Mouse (Mus musculus) right cerebral cortex, postnatal 14 days (tissue): ENCODE measurements around the gene Ilvbl.
"Not testable (repeated sequence)": the region's sequence is repeated elsewhere in the genome, so short reads cannot be mapped to it uniquely, and the experiment has no call there.

Source experiments
- DNase-seq: peaks from one replicate; pipeline ENCODE4 v3.0.0; 2022

Ilvbl gene

DNA sequence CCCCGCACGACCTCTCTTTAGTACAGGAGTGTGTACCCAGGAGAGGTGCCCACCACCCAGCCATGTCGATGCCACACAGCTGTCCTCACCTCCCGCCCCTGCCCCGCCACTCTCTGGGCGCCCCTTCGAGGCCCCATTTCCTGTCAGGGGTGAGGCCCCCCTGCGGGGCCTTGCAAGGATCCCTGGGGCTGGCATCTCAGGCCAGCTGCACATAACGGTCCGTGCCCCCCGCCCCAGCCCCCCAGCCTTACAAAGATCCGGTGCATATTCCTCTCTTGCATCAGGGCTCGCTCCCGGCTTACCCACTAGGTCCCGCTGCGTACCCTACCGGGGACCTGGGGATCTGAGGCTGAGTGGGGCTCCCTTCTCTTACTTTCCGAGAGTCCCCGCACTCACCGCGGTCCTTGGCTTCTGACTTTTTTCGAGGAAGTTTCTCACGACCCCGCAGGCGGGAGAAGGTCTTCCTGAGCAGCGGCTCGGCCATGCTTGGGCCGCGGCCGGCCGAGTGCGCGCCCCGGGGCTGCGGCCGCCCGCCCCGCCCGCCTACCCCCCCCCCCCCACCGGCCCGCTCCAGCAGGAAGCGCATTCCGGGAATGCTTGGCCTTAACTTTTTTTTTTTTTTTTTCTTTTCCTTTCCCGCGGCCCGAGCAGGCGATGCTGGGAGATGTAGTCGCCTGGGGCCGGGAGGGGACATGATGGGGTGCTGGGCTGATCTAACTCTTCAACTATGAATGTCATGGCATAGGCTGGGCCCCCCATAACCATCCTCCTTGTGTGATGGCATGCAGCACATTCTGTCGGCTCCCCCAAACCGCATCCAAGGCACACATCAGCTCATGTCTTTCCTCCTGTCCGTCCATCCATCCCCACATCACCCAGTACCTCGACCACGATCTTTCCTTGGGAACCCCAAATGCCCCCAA is 17.5 kb downstream of the Ilvbl start, which contains the start of gene Syde1:
TSS of gene Syde1 (minus strand) at position 559 of the 923 bp plus-strand sequence.
- DNase-seq: no peak

DNA sequence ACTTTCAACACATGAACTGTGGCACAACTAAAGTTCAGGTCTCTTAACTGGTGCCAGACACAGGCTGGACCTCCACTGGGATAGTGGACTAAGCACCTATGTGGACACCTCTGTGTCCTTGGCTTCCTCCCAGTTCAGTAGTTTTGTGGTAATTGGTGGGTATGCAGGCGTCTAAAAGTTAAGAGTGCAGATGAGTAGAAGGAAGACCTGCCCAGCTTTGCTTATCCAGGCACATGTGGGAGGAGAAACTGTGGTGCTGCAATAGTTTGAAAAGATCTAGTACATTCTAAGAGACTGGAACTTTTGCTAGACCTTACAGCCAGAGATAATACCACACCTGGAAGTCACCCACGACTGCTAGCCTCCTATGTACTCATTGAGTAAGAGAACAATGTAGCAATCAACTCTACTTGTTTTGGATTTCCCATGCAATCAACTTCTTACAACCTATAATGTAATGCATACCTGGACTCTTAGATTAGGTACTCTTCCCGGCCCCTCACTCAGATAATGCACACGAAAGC is 18.8 kb downstream of the Ilvbl start:
- DNase-seq: no peak

DNA sequence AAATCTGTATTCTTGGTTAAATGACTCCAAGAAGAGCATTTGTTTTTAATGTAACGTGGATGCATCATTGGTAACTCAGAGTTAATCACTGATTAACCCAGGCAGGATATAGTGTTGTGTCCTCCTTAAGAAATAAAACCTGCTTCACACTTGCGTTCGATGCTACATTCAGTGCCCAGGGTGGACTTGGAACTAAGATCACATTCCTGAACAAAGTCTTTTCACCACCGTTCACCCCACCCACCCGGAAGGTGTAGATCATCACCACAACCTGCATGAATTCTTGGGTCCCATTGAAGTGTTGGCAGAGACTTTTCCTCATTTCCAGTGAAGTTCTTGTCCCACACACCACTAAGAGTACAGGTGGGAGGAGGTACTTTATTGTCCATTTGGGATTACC is 19.6 kb downstream of the Ilvbl start:
- no peak for DNase-seq

DNA sequence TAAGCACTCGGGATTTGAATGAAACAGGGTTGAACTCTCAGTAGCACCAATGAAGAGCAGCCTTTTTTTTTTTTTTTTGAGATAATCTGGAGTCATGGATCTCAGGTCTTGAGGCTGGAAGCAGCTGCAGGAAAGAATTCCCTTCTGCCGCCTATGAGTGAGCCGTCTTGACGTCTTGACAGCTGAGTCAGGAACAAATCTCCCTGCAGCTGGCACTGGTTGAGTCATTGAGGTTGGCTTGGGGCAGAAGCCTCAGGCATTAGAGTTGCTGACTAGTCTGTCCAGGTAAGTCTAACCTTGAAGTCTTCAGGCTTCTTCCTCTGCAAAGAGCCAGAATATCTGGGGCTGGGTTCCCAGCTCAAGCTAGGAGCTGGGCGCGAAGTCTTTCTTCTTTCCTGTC is 20.0 kb downstream of the Ilvbl start:
- DNase-seq: no peak

DNA sequence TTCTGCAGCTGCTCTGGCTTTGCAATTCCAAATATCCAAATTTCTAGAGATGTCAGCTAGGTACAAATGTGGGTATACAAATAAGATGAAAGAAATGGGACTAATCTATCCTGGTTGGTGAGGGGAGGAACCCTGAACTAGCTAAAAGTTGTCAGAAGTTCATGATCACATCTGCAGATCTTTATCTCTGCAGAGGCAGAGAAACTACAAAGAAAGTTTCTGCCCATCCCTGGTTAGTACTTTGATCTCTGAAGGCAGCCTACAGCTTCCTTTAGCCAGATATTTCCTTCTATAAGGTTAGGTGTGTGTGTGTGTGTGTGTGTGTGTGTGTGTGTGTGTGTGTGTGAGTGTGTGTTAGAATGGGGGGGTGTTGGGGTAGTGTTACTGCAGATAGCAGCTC is 20.4 kb downstream of the Ilvbl start:
- DNase-seq: no peak

DNA sequence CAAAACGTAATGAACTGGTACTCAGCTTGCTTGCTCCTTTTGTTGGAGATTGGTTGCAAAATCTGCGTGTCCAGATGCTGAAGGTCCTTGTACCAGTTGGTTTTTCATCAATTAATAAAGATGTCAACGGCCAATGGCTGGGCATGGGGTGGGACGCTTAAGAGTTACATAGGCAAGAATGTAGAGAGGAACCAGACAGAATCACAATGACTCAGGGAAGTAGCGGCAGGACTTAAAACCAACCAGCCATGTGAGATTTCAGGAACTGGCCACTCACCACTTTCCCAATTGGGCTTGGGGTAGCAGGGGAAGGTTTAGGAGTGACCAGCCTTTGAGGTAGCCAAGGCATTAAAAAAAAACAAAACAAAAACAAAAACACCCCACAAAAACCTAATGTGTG is 25.7 kb downstream of the Ilvbl start:
- DNase-seq: no peak

DNA sequence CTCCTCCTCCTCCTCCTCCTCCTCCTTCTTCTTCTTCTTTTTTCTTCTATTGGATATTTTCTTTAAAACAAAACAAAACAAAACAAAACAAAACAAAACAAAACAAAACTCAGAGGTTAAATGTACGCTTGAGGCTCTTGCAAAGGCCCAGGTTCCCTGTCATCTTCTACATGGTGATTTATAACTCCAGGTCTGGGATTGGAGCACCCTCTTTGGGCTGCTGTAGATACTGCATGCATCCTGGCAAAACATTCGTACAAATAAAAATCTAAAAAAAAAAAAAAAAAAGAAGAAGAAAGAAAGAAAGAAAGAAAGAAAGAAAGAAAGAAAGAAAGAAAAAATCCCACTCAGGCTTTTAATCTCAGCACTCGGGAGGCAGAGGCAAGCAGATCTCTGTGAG is 30.9 kb downstream of the Ilvbl start:
- DNase-seq: peak; percentile 33

DNA sequence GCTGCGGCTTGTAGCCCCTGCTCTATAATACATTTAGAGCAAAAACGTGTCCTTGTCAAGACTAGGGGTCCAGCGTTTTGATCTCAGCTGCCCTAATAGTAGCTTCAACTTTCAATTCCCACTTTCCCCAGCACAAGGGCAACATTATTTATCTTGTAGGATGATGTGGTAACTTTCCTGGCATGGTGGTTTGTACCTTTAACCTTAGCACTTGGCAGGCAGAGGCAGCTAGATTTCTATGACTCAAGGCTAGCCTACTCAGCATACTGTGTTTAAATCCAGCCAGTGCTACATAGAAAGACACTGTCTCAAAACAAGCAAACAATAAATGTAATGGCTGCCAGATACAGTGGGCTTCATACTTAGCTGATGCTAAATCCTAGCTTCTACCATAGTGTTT is 33.5 kb downstream of the Ilvbl start:
- DNase-seq: no peak

DNA sequence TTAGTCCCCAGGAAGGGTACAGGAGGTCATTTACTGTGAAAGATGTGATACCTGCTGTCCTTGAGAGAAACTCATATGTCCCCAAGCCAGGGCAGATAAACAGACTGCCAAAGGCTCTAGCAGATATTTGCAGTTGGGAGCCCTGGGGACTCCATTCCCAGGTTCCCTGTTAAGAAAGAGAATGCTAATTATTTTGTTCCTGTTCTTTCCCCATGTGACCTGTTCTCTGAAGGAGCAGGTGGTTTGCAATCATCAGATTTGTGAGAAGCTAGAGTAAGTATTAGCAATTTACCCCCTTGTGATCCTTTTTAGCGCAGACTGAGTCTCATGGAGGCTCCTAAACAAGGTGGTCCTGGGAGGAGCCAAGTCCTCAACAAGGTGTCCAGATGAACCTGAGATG is 43.8 kb downstream of the Ilvbl start, which contains the start of gene Olfr1357:
TSS of gene Olfr1357 (minus strand) at position 101 of the 400 bp plus-strand sequence.
- no peak for DNase-seq

DNA sequence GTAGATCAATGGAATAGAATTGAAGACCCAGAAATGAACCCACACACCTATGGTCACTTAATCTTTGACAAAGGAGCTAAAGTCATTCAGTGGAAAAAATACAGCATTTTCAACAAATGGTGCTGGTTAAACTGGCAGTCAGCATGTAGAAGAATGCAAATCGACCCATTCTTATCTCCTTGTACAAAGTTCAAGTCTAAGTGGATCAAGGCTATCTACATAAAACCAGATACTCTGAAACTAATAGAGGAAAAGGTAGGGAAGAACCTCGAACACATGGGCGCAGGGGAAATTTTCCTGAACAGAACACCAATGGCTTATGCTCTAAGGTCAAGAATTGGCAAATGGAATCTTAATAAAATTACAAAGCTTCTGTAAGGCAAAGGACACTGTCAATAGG is 49.0 kb downstream of the Ilvbl start:
- DNase-seq: not testable (repeated sequence)

DNA sequence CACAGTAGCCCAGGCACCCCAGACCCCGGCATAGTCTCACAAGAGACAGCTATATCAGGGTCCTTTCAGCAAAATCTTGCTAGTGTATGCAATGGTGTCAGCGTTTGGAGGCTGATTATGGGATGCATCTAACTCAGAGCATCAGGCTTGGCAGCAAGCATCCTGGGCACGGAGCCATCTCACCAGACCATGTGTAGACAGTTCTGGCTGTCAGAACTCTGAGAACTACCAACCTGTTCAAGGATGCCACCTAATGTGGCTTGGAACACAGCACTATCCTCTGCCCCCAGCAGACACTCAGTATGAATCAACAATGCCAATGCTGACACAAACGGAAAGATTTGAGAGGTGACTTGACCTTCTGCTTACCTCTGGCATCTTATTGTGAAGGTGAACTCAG is 56.0 kb downstream of the Ilvbl start:
- DNase-seq: peak; percentile 46

DNA sequence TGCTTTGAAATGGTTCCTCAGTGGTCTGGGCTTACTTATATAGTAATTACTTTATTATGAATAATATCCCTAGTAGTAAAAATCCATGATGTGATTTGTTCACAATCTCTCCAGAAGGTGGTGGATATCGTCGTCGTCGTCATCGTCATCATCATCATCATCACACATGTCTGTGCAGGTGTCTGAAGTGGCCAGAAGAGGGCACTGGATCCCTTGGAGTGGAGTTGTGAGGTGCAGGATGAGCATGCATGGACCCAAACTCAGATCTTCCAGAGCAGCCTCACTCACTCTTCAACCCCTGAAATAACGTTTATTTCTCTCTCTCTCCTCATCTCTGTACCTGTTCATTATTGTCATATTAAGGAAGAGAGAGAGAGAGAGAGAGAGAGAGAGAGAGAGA is 58.2 kb downstream of the Ilvbl start:
- DNase-seq: peak; percentile 57
